Mouse (Mus musculus) spleen, adult 2 months (tissue): ENCODE measurements around the gene Olfr484. TPM values are rescaled to one million over a fixed set of nuclear protein-coding genes. Genes with fewer than 3 reads are reported as not detected.
"Not testable (repeated sequence)": the region's sequence is repeated elsewhere in the genome, so short reads cannot be mapped to it uniquely, and the experiment has no call there.

ENCODE experiments used
- DNase-seq, 2 experiments: peaks; one replicate each; pipeline versions ENCODE4 v3.0.0 to v3.0.0-alpha.2; 2012 to 2021; ENCODE audit warnings: low spot score in 2 of 2, low read depth in 1 of 2
- H3K27ac ChIP-seq: fragments of 200-500 bp; 2 replicates; pipeline ENCODE4 v1.5.1; 2012; ENCODE audit warnings: low read length, inconsistent platforms; ENCODE audit not compliant: insufficient read depth
- H3K27me3 ChIP-seq: fragments of 200-500 bp; 2 replicates; pipeline ENCODE4 v1.6.1; 2012; ENCODE audit warnings: mild to moderate bottlenecking, moderate library complexity, low read length, inconsistent platforms; ENCODE audit not compliant: control insufficient read depth, insufficient read depth
- H3K36me3 ChIP-seq: fragments of 200-500 bp; 2 replicates; pipeline ENCODE4 v1.6.1; 2012; ENCODE audit warnings: mild to moderate bottlenecking, low read length, inconsistent platforms; ENCODE audit not compliant: control insufficient read depth, insufficient read depth
- H3K4me1 ChIP-seq: fragments of 200-500 bp; 2 replicates; pipeline ENCODE4 v1.6.1; 2011; ENCODE audit warnings: inconsistent platforms; ENCODE audit not compliant: control insufficient read depth, insufficient read depth, insufficient read length
- H3K4me3 ChIP-seq: fragments of 200-500 bp; 2 replicates; pipeline ENCODE4 v1.5.1; 2011; ENCODE audit warnings: mild to moderate bottlenecking, inconsistent platforms; ENCODE audit not compliant: insufficient read depth, insufficient read length; ENCODE audit errors: extremely low read depth
- CTCF ChIP-seq: fragments of 200-500 bp; IDR thresholded peaks from 2 replicates; pipeline ENCODE4 v1.5.1; 2011; ENCODE audit warnings: mild to moderate bottlenecking, inconsistent platforms; ENCODE audit not compliant: insufficient read depth, insufficient read length, insufficient replicate concordance; ENCODE audit errors: extremely low read depth
- POLR2A ChIP-seq: fragments of 200-500 bp; IDR thresholded peaks from 2 replicates; pipeline ENCODE4 v1.6.1; 2011; ENCODE audit warnings: low read depth, low read length, inconsistent platforms
- WGBS: fragments of 180-500 bp; shearing (Covaris S2); methylation state at CpG from one replicate; pipeline ENCODE4 v1.1.7; 2018; 5-methylcytosine and 5-hydroxymethylcytosine counted together
- polyA plus RNA-seq: library from polyadenylated mRNA; depleted of rRNA; stranded (reverse); fragments of >200 nt; gene quantifications from 2 replicates; pipeline ENCODE4 v1.2.3, GENCODE M21; 2012; rRNA removed

Olfr484 gene
- polyA plus RNA-seq, result not detected in 2 replicates

DNA sequence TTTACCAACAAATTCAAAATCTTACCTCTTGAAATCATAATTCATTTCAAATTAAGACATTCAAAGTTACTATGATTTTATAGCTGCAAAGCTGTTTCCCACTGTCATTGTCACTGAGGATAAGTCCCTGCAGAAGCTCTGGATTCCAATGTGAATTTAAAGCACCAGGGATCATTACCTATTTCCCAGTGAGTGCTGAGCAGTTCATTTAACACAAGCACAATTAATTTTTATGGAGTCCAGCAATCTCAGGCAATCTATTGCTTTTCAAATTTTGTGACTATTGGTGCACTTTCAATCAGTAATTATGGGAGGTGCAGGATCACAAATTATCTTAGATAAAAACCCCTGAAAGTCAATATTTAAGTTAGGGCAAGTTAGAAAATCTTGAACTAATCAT lies at the start of gene Olfr484:
Gene Olfr484 (minus strand): TSS at position 101 of the 400 bp plus-strand sequence.
- Histone ChIP-seq H3K36me3 (no peaks in the 10 kb centered on the region), H3K27me3 (no peaks in the 10 kb centered on the region), H3K4me1 (no peaks in the 10 kb centered on the region), H3K27ac (no peak within 1 kb of the TSS), H3K4me3 (no peak within 1 kb of the TSS)
- DNase-seq, result no peak
- TF ChIP-seq POLR2A (no peak), CTCF (no peak)

DNA sequence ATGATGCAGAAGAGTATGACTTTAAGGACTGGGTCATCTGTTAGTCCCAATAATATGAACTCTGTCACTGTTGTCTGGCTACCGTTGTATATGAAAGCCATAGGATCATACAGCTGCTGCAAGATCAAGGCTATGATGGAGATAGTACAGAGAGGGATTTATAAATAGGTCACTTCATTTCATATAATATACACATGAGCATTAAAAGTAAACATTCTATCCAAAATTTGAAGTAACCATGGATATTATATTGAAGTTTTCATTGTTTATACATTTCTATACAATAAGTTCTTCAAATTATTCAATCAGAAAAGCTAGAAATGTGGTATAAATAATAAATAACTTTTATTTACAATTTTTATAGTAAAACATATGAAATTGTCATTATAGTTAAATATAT lies 45.4 kb upstream of the Olfr484 start, which contains the start of gene Olfr486:
Gene Olfr486 (minus strand): TSS at position 101 of the 400 bp plus-strand sequence.
- H3K36me3 ChIP-seq, H3K27me3 ChIP-seq, DNase-seq, H3K4me3 ChIP-seq, H3K4me1 ChIP-seq, H3K27ac ChIP-seq: not testable (repeated sequence)
- WGBS, result 87% methylated on average over 1 of the region's 1 CpGs

DNA sequence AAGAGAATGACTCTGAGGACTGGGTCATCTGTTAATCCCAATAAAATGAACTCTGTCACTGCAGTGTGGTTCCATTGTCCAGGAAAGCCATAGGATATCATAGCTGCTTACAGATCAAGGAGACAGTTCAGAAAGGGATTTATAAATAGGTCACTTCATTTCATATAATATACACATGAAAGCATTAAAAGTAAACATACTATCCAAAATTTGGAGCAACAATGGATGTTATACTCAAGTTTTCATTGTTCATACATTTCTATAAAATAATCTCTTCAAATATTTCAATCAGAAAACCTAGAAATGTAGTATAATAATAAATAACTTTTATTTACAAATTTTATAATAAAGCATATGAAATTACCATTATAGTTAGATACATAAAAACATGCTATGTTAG lies 32.5 kb upstream of the Olfr484 start, which contains the start of gene Olfr485:
Gene Olfr485 (minus strand): TSS at position 101 of the 400 bp plus-strand sequence.
- Histone ChIP-seq H3K4me1 (no peaks in the 10 kb centered on the region), H3K36me3 (no peaks in the 10 kb centered on the region), H3K27me3 (no peaks in the 10 kb centered on the region), H3K27ac (no peak within 1 kb of the TSS), H3K4me3 (no peak within 1 kb of the TSS)
- TF ChIP-seq POLR2A (no peak), CTCF (no peak)
- DNase-seq, result no peak

DNA sequence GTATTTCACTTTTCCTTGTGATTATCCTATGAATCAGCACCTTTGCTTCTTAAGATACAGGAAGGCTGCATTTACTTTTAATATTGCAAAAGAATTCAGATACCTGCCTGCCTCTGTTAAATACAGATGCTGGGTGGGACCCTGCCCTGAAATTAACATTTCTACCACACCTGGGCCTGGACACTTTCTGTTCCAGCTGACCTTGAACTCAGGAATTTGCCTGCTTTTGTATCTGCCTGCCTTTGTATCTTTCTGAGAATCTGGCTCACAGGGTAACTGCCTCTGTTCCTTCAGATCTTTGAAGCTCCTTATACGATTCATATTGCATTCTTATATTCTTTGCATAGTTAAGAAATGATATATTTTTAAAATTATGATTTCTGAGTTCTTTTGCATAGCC lies 5.8 kb downstream of the Olfr484 start:
- no peak for DNase-seq
- TF ChIP-seq POLR2A, result no peak
- TF ChIP-seq CTCF, result no peak
- Histone ChIP-seq H3K4me3 (no peak overlapping the region), H3K4me1 (no peaks in the 10 kb centered on the region), H3K36me3 (no peaks in the 10 kb centered on the region), H3K27ac (no peak overlapping the region), H3K27me3 (no peaks in the 10 kb centered on the region)
- WGBS, result 53% methylated on average over 1 of the region's 1 CpGs

DNA sequence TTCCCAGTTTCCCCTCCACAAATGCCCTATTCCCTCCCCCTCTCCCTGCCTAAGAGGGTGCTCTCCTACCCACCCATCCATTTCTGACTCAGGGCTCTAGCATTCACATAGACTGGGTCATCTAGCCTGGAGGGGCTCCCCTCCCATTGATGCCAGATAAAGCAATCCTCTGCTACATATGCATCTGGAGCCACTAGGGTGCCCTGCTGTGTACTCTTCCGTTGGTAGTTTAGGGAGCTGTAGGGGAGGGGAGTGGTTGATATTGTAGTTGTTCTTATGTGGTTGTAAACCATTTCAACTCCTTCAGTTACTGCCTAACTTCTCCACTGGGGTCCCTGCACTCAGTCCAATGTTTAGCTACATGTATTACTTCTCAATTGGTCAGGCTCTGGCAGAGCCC lies 6.6 kb downstream of the Olfr484 start:
- no peak for TF ChIP-seq POLR2A
- TF ChIP-seq CTCF, result no peak
- no peak for DNase-seq
- Histone ChIP-seq H3K27me3 (no peaks in the 10 kb centered on the region), H3K36me3 (no peaks in the 10 kb centered on the region), H3K4me3 (no peak overlapping the region), H3K27ac (no peak overlapping the region), H3K4me1 (no peaks in the 10 kb centered on the region)
- WGBS, result 13% methylated on average over 1 of the region's 1 CpGs

DNA sequence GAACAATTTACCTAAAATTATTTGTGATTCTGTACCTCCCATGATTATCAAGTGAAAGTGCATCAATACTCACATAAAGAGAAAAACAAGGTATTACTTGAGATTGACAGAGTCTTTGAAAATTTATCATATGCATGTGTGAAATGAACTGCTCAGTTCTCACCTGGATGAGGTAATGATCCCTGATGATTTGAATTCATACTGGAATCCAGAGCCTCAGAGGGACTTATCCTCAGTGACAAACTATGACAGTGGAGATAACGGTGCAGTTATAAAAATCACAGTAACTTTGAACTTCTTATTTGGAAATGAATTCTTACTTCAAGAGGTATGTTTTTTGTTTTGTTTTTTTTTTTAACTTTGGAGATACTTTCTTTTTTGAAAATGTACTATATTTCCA lies 26.7 kb downstream of the Olfr484 start, which contains the start of gene Olfr483:
Gene Olfr483 (plus strand): TSS at position 301 of the 400 bp plus-strand sequence.
- H3K27ac ChIP-seq, result no peak within 1 kb of the TSS
- 80% methylated on average over 1 of the region's 1 CpGs for WGBS
- H3K36me3 ChIP-seq, result no peaks in the 10 kb centered on the region
- no peaks in the 10 kb centered on the region for H3K27me3 ChIP-seq
- no peak for DNase-seq
- no peak within 1 kb of the TSS for H3K4me3 ChIP-seq
- TF ChIP-seq CTCF, result no peak
- TF ChIP-seq POLR2A, result no peak
- H3K4me1 ChIP-seq, result no peaks in the 10 kb centered on the region

DNA sequence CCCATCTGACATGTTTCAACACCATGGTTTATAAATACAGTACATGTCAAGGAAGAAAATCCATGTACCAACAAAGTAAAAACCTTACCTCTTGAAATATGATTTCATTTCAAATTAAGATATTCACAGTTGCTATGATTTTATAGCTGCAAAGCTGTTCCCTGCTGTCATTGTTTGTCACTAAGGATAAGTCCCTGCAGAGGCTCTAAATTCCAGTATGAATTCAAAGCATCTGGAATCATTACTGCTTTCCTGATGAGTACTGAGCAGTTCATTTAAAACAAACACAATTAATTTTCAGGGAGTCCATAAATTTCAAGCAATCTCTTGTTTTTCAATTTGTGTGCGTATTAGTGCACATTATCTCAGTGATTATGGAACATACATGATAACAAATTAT lies 29.8 kb downstream of the Olfr484 start, which contains the start of gene Olfr482:
Gene Olfr482 (minus strand): TSS at position 101 of the 400 bp plus-strand sequence.
- TF ChIP-seq CTCF, result no peak
- no peak for TF ChIP-seq POLR2A
- Histone ChIP-seq H3K36me3 (no peaks in the 10 kb centered on the region), H3K4me3 (no peak within 1 kb of the TSS), H3K27me3 (no peaks in the 10 kb centered on the region), H3K4me1 (no peaks in the 10 kb centered on the region), H3K27ac (no peak within 1 kb of the TSS)
- DNase-seq, result no peak
- 83% methylated on average over 1 of the region's 1 CpGs for WGBS
